ENCODE assay signal across 12 mouse cellular contexts in the genomic region with DNA sequence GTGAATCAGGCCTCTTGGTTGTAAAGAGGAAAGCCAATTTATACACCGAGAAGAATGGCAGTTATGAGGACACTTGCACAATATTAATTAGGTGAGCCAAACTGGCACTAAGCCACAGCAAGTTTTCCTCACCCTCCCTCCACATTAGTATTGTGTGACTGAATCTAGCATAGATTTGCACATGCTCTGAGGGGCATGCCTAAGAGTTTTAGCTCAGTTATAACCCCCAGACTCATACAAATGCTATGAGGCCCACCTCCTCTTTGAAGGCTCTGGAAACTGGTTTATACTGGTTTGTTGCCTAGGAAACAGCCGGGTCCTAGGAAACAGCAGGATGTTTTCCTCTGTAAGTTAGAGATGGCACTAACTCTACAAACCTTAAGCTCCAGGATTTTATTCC.
DNase-seq lines count a peak whose midpoint lies in the region; ATAC-seq lines count a peak whose summit lies in the region.
"Had no signal": no experiment of that assay in that cellular context is flagged by ENCODE, and none has a peak within 500 bp of the region (broad histone marks: within the 10 kb centered on the region; RNA-seq: fewer than 3 reads in every experiment).

No protein-coding gene starts in this region.

- H3K9ac ChIP-seq in neural tube, embryonic 11.5 days (ENCODE audit: low read length), result no peak overlapping the region
- no peak overlapping the region for H3K9ac ChIP-seq in forebrain, embryonic 15.5 days (replicated peaks)
- H3K9ac ChIP-seq: heart, embryonic 13.5 days had no signal

- H3K4me3 ChIP-seq in neural tube, embryonic 11.5 days (ENCODE audit: low read depth, low read length), result no peak overlapping the region
- H3K4me3 ChIP-seq in forebrain, embryonic 15.5 days, result no peak overlapping the region
- H3K4me3 ChIP-seq: heart, embryonic 13.5 days had no signal

- DNase-seq in neural tube, embryonic 11.5 days (ENCODE audit: low spot score), result no peak
- no peak for DNase-seq in neural tube, embryonic 10.5 days (ENCODE audit: extremely low spot score, low spot score)
- DNase-seq in lung, postnatal 25 days (ENCODE audit: low spot score), result peak; percentile 14
- DNase-seq in retina, embryonic 14.5 days (ENCODE audit: low spot score), result peak; percentile 53
- DNase-seq in layer of hippocampus, postnatal 10 days (ENCODE audit: low spot score in 2 of 2), result no peak
- no peak for DNase-seq in kidney, postnatal 4 days
- DNase-seq: kidney, adult 11 months; layer of hippocampus, adult 9-11 months had no signal

- H3K4me1 ChIP-seq in neural tube, embryonic 11.5 days (ENCODE audit: control insufficient read depth, insufficient read depth, low read length), result no peaks in the 10 kb centered on the region; the same call in 1 of the 2 replicates
- peaks cover 24% of the 10 kb centered on the region for H3K4me1 ChIP-seq in forebrain, embryonic 15.5 days

- peak; percentile 49; the same call in 1 of the 2 replicates for ATAC-seq in neural tube, embryonic 11.5 days (ENCODE audit: insufficient read depth, low FRiP score, low TSS enrichment)
- peak; percentile 75 for ATAC-seq in forebrain, embryonic 15.5 days (replicated peaks)
- ATAC-seq in megakaryocyte, adult 5-6 weeks (ENCODE audit: poor library complexity, severe bottlenecking), result no peak
- ATAC-seq: activated CD4-positive, CD25-positive, alpha-beta regulatory T cell, adult 4 months had no signal

- no peaks in the 10 kb centered on the region for H3K27me3 ChIP-seq in neural tube, embryonic 11.5 days (ENCODE audit: control insufficient read depth, insufficient read depth, low read length)
- no peaks in the 10 kb centered on the region for H3K27me3 ChIP-seq in forebrain, embryonic 15.5 days
- H3K27me3 ChIP-seq: heart, embryonic 13.5 days had no signal

- no peak overlapping the region for H3K4me2 ChIP-seq in neural tube, embryonic 11.5 days (ENCODE audit: low read depth)
- no peak overlapping the region for H3K4me2 ChIP-seq in forebrain, embryonic 15.5 days (replicated peaks)
- H3K4me2 ChIP-seq: heart, embryonic 13.5 days had no signal

- no peaks in the 10 kb centered on the region for H3K36me3 ChIP-seq in neural tube, embryonic 11.5 days (ENCODE audit: control insufficient read depth, insufficient read depth, low read length)
- H3K36me3 ChIP-seq in forebrain, embryonic 15.5 days, result no peaks in the 10 kb centered on the region
- H3K36me3 ChIP-seq: heart, embryonic 13.5 days had no signal

- WGBS in neural tube, embryonic 11.5 days, result 39% methylated on average over 2 of the region's 2 CpGs
- 4% methylated on average over 2 of the region's 2 CpGs for WGBS in forebrain, embryonic 15.5 days

- H3K9me3 ChIP-seq in neural tube, embryonic 11.5 days (ENCODE audit: control insufficient read depth, low read length), result no peaks in the 10 kb centered on the region
- no peaks in the 10 kb centered on the region for H3K9me3 ChIP-seq in forebrain, embryonic 15.5 days
- H3K9me3 ChIP-seq: heart, embryonic 13.5 days had no signal

- H3K27ac ChIP-seq in neural tube, embryonic 11.5 days (ENCODE audit: low read depth, low read length), result no peak overlapping the region
- no peak overlapping the region for H3K27ac ChIP-seq in forebrain, embryonic 15.5 days (replicated peaks)
- H3K27ac ChIP-seq: heart, embryonic 13.5 days had no signal

Comparison
In these comparisons a context has a peak if more than half of its experiments do, and no peak if none do; other contexts are left out.
1. DNase-seq: peak in lung, postnatal 25 days (single experiment) and retina, embryonic 14.5 days (single experiment); none in neural tube, embryonic 11.5 days (single experiment), neural tube, embryonic 10.5 days (single experiment), layer of hippocampus, postnatal 10 days (0 of 2) and kidney, postnatal 4 days (0 of 2).